Mouse (Mus musculus) bone marrow macrophage, adult 2 months (primary cell): ENCODE results near the gene Asb18.

Source experiments
- CTCF ChIP-seq: IDR thresholded peaks from 2 replicates; pipeline ENCODE4 v1.5.1; 2012; ENCODE audit warnings: low read depth, mild to moderate bottlenecking, low read length, moderate library complexity
- POLR2A ChIP-seq: IDR thresholded peaks from 2 replicates; pipeline ENCODE4 v1.6.1; 2012; ENCODE audit warnings: mild to moderate bottlenecking, low read depth, low read length, borderline replicate concordance

- no peak for TF ChIP-seq POLR2A
- TF ChIP-seq CTCF, result no peak
Measured at GRCm38 (mm10) chr1:89999858-90000257, 14.6 kb downstream of the Asb18 start.
